Mouse (Mus musculus) splenic B cell, adult 2 months (primary cell): ENCODE results near the gene Zfp60.

Experiments used
- DNase-seq: peaks from one replicate; pipeline ENCODE4 v3.0.0-alpha.2; 2011; ENCODE audit warnings: low read depth, low spot score
- H3K27me3 ChIP-seq: 2 replicates; pipeline ENCODE4 v1.6.1; 2012; ENCODE audit warnings: mild to moderate bottlenecking, low read length, moderate library complexity, mixed read lengths; ENCODE audit not compliant: control insufficient read depth, poor library complexity, insufficient read depth, severe bottlenecking
- H3K36me3 ChIP-seq: 2 replicates; pipeline ENCODE4 v1.6.1; 2012; ENCODE audit warnings: mild to moderate bottlenecking, low read length, moderate library complexity, mixed read lengths; ENCODE audit not compliant: control insufficient read depth, poor library complexity, insufficient read depth, severe bottlenecking

Zfp60 gene

DNA sequence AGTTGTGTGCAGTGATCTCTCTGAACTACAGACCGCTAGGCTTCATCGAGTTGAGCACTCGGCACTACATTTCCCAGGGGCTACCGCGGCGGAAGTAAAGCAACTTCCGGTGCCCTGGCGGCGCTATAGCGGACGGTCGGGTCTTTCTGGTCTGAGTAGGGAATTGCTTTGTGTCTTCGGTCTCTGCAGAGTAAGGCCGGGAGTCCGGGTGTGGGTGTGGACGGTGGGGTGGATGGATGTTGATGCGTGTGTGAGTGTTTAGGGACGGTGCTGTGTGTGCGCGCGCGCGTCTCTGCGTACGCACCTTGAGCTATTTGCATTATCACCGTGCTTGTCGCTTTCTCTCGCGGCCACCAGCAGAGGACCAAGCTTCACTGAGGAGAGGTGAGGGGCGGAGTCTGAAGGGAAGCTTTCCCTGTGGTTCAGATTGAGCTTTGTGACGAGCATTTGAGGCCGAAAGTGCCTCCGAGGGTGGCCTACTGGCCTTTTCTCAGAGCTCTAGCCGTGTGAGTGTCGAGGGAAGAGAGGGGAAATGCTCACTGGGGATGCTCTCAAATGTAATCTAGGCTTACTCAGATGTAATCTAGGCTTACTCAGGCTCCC lies at the start of gene Zfp60:
Gene Zfp60, plus strand, starts transcription at position 109 of the 603 bp plus-strand sequence.
- Histone ChIP-seq H3K27me3 (no peaks in the 10 kb centered on the region), H3K36me3 (no peaks in the 10 kb centered on the region)
- DNase-seq: peak; percentile 87

DNA sequence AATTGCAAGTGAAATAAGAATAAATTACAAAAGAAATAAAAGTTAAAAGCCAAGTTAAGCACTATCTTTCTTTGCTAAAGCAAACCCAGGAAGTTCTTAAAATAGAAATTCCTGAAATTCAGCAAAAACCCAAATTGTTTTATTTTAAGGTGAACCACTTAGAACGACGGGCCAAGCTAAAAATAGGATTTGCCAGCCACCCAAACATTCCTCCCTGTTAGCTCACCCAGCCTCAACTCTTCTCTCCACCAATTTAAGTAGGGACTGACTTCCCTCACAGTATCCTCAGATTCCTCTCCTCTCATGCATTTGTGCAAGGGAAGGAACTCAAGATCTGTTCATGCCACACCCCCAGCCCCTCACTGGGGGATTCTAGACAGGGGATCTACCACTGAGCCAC lies 48.0 kb upstream of the Zfp60 start:
- no peak for DNase-seq
- no peaks in the 10 kb centered on the region for H3K36me3 ChIP-seq
- no peaks in the 10 kb centered on the region for H3K27me3 ChIP-seq

- Histone ChIP-seq H3K27me3 (no peaks in the 10 kb centered on the region), H3K36me3 (no peaks in the 10 kb centered on the region)
- DNase-seq: no peak
Observed at GRCm38 (mm10) chr7:27685220-27685619, 46.0 kb upstream of the Zfp60 start.

DNA sequence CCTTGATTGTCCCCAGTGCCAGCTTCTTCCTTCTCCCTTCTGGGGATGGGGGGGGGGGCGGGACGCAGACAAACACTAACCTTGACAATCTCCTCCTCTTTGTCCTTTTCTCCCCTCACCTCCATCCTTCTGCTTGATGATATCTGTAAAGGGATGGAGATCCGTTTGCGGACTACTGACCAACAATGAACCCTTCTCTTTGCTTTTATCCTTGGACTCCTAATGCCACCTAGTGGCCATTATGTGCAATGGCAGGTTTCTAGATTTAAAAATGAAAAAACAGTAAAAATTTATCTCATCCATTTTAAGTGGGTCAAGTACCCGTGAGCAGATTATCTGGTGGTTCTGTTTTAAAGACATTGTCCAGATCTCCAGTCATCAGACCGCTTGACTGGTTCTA lies 45.5 kb upstream of the Zfp60 start:
- DNase-seq: peak; percentile 65
- H3K27me3 ChIP-seq: no peaks in the 10 kb centered on the region

DNA sequence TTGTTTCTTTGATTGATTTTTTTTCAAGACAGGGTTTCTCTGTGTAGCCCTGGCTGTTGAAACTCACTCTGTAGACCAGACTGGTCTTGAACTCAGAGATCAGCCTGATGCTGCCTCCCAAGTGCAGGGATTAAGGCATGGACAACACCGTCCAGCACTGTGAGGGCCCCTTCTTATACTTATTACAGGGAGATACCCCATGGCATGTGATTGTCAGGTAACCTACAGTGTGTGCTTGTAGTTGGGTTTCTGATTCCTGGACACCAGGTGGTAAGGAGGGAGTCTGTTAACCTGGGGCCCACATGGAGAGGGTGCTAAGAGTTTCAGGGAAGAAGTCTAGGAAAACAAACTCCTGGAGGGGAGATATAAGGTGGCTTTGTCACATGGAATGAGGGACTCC lies 44.1 kb upstream of the Zfp60 start:
- no peaks in the 10 kb centered on the region for H3K27me3 ChIP-seq
- DNase-seq: no peak
- H3K36me3 ChIP-seq: no peaks in the 10 kb centered on the region

More for the DNA sequence above, 45.5 kb upstream of the Zfp60 start:
- H3K36me3 ChIP-seq: no peaks in the 10 kb centered on the region

- DNase-seq: no peak
- Histone ChIP-seq H3K36me3 (no peaks in the 10 kb centered on the region), H3K27me3 (no peaks in the 10 kb centered on the region)
Observed at GRCm38 (mm10) chr7:27687836-27688235, 43.4 kb upstream of the Zfp60 start.

DNA sequence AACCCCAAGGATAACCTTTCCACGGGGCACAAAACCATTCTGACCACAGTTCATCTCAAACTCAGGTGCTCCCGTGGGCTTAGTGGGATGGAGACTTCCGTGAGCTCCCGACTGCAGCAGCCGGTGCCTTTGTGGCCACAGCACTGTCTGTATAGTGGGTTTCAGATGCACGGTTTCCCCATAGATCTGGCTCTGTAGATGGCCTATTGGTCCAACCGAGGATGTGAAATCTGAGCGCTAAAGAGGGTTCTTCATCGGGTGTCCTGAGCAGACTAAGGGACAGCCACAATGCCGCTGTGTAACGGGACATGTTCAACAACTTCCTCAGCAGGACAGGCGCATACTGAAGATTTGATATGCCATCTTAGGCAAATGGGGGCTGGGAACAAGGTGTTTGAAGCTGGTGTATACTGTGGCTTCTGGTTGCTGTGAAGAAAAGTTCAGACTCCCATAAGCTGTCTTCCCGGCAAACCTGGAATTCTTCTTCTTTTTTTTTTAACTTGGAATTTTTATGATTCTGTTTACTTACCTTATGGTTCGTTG lies 42.9 kb upstream of the Zfp60 start:
- DNase-seq: peak; percentile 18

GRCm38 (mm10) chr7:27688815-27689612 lies 42.2 kb upstream of the Zfp60 start, which contains the start of gene Zfp607b:
Zfp607b (plus strand) TSS chr7:27689340.
- Histone ChIP-seq H3K36me3 (no peaks in the 10 kb centered on the region), H3K27me3 (no peaks in the 10 kb centered on the region)

More for the DNA sequence above, 42.9 kb upstream of the Zfp60 start:
- no peaks in the 10 kb centered on the region for H3K36me3 ChIP-seq
- H3K27me3 ChIP-seq: no peaks in the 10 kb centered on the region

GRCm38 (mm10) chr7:27691076-27691475 lies 40.1 kb upstream of the Zfp60 start:
- H3K36me3 ChIP-seq: no peaks in the 10 kb centered on the region
- DNase-seq: peak; percentile 68
- no peaks in the 10 kb centered on the region for H3K27me3 ChIP-seq

More at GRCm38 (mm10) chr7:27688815-27689612, 42.2 kb upstream of the Zfp60 start, which contains the start of gene Zfp607b:
- peak; percentile 97 for DNase-seq

GRCm38 (mm10) chr7:27696711-27697110 lies 34.5 kb upstream of the Zfp60 start:
- DNase-seq: no peak
- Histone ChIP-seq H3K27me3 (no peaks in the 10 kb centered on the region), H3K36me3 (no peaks in the 10 kb centered on the region)

- no peak for DNase-seq
- H3K27me3 ChIP-seq: no peaks in the 10 kb centered on the region
- no peaks in the 10 kb centered on the region for H3K36me3 ChIP-seq
Observed at GRCm38 (mm10) chr7:27710402-27710801, 20.8 kb upstream of the Zfp60 start.

- Histone ChIP-seq H3K36me3 (no peaks in the 10 kb centered on the region), H3K27me3 (no peaks in the 10 kb centered on the region)
- DNase-seq: no peak
Observed at GRCm38 (mm10) chr7:27721951-27722350, 9.2 kb upstream of the Zfp60 start.

DNA sequence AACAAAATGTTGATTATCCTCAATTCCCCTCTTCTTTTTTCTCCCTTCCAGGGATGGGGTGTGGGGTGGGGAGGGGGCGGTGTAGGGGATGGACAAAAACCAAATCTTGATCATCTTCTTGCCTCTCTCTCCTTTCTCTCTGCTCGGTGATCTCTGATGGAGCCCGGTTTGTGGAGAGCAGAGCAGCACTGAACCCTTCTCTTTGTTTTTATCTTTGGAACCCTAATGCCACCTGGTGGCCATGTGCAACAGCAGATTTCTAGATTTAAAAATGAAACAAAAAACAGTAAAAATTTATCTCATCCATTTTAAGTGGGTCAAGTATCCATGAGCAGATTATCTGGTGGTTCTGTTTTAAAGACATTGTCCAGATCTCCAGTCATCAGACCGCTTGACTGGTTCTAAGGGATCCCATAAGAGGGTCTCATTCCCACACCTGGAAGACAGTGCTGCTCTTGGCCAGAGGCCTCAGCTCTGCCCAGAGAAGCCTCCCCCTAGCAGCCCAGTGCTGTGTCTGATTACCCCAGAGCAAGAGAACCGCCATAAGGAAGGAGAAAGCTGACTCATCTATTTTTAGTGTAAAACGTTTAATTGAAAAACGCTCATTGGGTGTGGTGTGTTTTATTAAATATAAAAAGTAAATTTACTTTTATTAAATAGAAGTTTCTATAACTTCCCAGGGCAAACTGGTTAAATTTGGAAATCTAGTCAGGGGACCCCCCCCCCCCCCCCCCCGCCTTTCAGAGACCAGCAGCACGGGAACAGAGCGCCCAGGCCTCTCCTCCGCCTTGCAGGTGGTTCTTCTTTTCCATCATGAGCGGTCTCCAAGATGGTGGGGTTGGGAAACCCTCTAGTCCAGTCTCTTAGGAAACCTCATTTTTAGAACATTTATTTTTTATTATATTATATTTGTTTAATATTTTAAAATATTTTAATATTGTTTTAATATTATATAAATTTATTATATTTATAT lies 5.3 kb upstream of the Zfp60 start:
- DNase-seq: peak; percentile 74
- H3K36me3 ChIP-seq: no peaks in the 10 kb centered on the region
- H3K27me3 ChIP-seq: no peaks in the 10 kb centered on the region

DNA sequence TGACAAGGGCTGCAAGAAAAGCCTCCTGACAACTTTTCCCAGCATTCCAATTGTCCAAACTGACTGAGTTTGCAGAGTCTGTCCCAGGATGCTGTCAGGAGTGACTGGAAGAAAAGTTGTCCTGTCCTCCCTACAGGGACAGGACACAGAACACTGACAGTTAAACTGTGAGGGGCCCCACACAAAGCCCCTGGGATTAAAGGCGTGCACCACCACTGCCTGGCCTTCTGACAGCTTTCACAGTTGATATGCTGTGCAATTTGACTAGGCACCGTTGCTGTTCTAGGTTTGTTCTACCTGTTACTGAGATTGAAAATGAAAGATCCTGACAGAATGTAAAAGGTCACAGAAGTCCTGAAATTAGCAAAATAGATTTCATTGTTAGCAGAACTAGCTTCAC lies 3.7 kb upstream of the Zfp60 start:
- H3K36me3 ChIP-seq: no peaks in the 10 kb centered on the region
- DNase-seq: no peak
- H3K27me3 ChIP-seq: no peaks in the 10 kb centered on the region
